Mouse (Mus musculus) limb, embryonic 15.5 days (tissue): ENCODE measurements around the gene Tssc4. TPM values are rescaled to one million over a fixed set of nuclear protein-coding genes. Genes with fewer than 3 reads are reported as not detected.

Experiments
- ATAC-seq: fragments of 200-750 bp; cut with Nextera tagmentation; 2 replicates; pipeline ENCODE4 v1.8.0; 2017; ENCODE audit warnings: low read depth, moderate TSS enrichment; ENCODE audit not compliant: insufficient number of reproducible peaks, low FRiP score, low TSS enrichment
- H3K27ac ChIP-seq: fragments of 300-500 bp; sonication (generic); 2 replicates; pipeline ENCODE4 v1.5.1; 2015; ENCODE audit warnings: moderate library complexity, mild to moderate bottlenecking, inconsistent platforms
- H3K27me3 ChIP-seq: fragments of 300-500 bp; sonication (generic); 2 replicates; pipeline ENCODE4 v1.6.1; 2015; ENCODE audit warnings: inconsistent platforms
- H3K36me3 ChIP-seq: fragments of 300-500 bp; sonication (generic); 2 replicates; pipeline ENCODE4 v1.6.1; 2015; ENCODE audit warnings: inconsistent platforms
- H3K4me1 ChIP-seq: fragments of 300-500 bp; sonication (generic); 2 replicates; pipeline ENCODE4 v1.6.1; 2015; ENCODE audit warnings: inconsistent platforms
- H3K4me2 ChIP-seq: fragments of 300-500 bp; sonication (generic); 2 replicates; pipeline ENCODE4 v1.6.1; 2015; ENCODE audit warnings: mild to moderate bottlenecking, inconsistent platforms
- H3K4me3 ChIP-seq: fragments of 300-500 bp; sonication (generic); 2 replicates; pipeline ENCODE4 v1.5.1; 2015; ENCODE audit warnings: mild to moderate bottlenecking, inconsistent platforms
- H3K9ac ChIP-seq: fragments of 300-500 bp; sonication (generic); 2 replicates; pipeline ENCODE4 v1.6.1; 2015; ENCODE audit warnings: inconsistent platforms
- H3K9me3 ChIP-seq: fragments of 300-500 bp; sonication (generic); 2 replicates; pipeline ENCODE4 v1.6.1; 2016; ENCODE audit warnings: inconsistent platforms
- WGBS: fragments of 180-500 bp; shearing (Covaris S2); methylation state at CpG from one replicate; pipeline ENCODE4 v1.1.7; 2015; 5-methylcytosine and 5-hydroxymethylcytosine counted together
- polyA plus RNA-seq: library from polyadenylated mRNA; unstranded; fragments of >200 nt; fragmentation: Nextera tagmentation; extraction: Ambion mirVana; gene quantifications from 2 replicates; pipeline ENCODE4 v1.2.1, GENCODE M21; 2015

Tssc4 gene
- polyA plus RNA-seq: 97.1 and 98.8 TPM in 2 replicates

DNA sequence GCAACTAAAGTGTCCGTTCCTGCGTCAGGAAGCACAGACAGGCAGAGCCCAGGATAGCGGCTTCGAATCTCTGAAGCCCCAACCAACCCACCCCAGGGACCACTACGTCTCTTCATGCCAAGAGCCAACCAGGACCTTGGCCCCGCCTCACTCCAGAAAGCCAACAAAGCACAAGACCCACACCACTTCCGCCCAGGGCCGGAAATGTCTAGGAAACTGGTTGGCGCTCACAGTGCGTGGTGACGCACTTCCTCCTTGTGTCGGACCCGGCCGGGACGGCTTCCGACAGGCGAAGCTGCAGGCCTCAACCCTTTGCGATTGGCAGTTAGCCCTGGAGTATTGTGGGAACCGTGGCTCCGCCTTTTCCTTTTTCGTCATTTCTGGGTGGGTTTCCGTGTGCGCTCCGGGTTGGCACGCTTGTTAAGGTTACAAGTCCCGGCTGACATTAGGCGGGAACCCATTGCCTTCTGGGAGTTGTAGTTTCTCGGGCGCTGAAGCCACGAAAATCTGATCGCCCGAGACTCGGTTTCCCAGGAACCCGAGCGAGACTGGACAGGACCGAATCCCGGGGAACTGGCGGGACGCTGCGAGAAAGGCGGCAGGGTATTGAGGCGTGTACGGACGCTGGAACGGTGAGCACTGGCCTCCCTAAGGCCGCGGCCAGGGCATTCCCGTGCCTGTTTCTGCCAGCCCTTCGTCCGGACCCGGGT lies at the start of gene Tssc4:
Gene Tssc4, plus strand, starts transcription at position 368 of the 710 bp plus-strand sequence.
- H3K36me3 ChIP-seq: peaks cover 67% of the 10 kb centered on the region
- peak; percentile 95 for ATAC-seq
- no peaks in the 10 kb centered on the region for H3K27me3 ChIP-seq
- peaks cover 34% of the 10 kb centered on the region for H3K4me1 ChIP-seq
- under 1% methylated on average over 51 of the region's 51 CpGs for WGBS
- H3K9ac ChIP-seq: peak within 1 kb of the TSS; percentile 85
- peak within 1 kb of the TSS; percentile 96 for H3K27ac ChIP-seq
- H3K9me3 ChIP-seq: no peaks in the 10 kb centered on the region
- H3K4me3 ChIP-seq: peak within 1 kb of the TSS; percentile 71
- peak within 1 kb of the TSS; percentile 82 for H3K4me2 ChIP-seq

DNA sequence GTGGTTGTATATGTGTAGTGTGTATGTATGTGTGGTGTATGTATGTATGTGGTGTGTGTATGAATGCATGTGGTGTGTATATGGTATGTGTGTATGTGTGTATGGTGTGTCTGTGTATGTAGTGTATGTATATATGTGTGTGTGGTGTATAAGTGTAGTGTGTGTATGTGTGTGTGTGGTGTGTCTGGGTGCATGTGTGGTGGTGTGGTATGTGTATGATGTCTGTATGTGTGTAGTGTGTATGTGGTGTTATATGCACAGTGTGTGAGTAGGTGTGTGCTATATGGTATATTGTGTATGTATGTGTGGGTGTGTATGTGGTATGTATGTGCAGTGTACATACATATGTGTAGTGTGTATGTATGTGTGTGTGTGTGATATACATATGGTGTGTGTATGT lies 49.0 kb upstream of the Tssc4 start:
- Histone ChIP-seq H3K27ac (no peak overlapping the region), H3K4me1 (peaks cover 26% of the 10 kb centered on the region), H3K4me2 (no peak overlapping the region), H3K36me3 (peaks cover under 1% of the 10 kb centered on the region; the same call in 1 of the 2 replicates), H3K9me3 (no peaks in the 10 kb centered on the region), H3K9ac (no peak overlapping the region), H3K4me3 (no peak overlapping the region), H3K27me3 (no peaks in the 10 kb centered on the region)
- ATAC-seq: peak; percentile 27; the same call in 1 of the 2 replicates

GRCm38 (mm10) chr7:143020764-143021163 lies 48.3 kb upstream of the Tssc4 start:
- peaks cover 19% of the 10 kb centered on the region for H3K4me1 ChIP-seq
- 0 out of 2 replicates have a peak overlapping the region, but pooled peaks have one; percentile 17 for H3K27ac ChIP-seq
- no peak overlapping the region for H3K9ac ChIP-seq
- peaks cover 4% of the 10 kb centered on the region; the same call in 1 of the 2 replicates for H3K36me3 ChIP-seq
- 76% methylated on average over 3 of the region's 3 CpGs for whole genome bisulfite sequencing
- H3K27me3 ChIP-seq: no peaks in the 10 kb centered on the region
- no peak overlapping the region for H3K4me2 ChIP-seq
- H3K4me3 ChIP-seq: no peak overlapping the region
- no peaks in the 10 kb centered on the region for H3K9me3 ChIP-seq
- ATAC-seq: no peak

GRCm38 (mm10) chr7:143021356-143022164 lies 47.5 kb upstream of the Tssc4 start:
- no peaks in the 10 kb centered on the region for H3K9me3 ChIP-seq
- no peak overlapping the region for H3K9ac ChIP-seq
- H3K4me1 ChIP-seq: peaks cover 11% of the 10 kb centered on the region; the same call in 1 of the 2 replicates
- no peak for ATAC-seq
- no peak overlapping the region for H3K4me2 ChIP-seq
- H3K36me3 ChIP-seq: peaks cover 4% of the 10 kb centered on the region; the same call in 1 of the 2 replicates
- WGBS: 61% methylated on average over 5 of the region's 5 CpGs
- no peak overlapping the region for H3K4me3 ChIP-seq
- no peaks in the 10 kb centered on the region for H3K27me3 ChIP-seq
- H3K27ac ChIP-seq: no peak overlapping the region

DNA sequence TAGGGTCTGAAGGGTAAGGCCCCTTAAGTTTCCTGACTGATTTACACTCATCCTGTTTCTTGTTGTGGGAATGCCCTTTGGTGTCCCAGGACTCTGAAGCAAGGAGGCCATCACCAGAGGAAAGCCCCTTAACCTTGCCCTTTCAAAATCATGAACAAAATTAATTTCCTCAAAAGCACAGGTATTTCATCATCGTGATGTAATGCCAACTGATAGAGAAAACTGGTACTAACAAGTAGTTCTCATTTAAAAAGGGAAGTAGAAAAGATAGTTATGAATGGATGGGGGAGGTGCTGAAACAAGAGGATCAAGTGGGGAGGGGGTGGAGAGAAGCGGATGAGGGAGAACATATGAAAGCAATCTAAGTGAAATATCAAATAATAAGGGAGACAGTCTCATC lies 45.5 kb upstream of the Tssc4 start:
- ATAC-seq: no peak
- Histone ChIP-seq H3K4me1 (0 out of 2 replicates have a peak, but pooled peaks cover 3% of the 10 kb centered on the region), H3K4me3 (no peak overlapping the region), H3K36me3 (peaks cover 5% of the 10 kb centered on the region; the same call in 1 of the 2 replicates), H3K4me2 (no peak overlapping the region), H3K9ac (no peak overlapping the region), H3K9me3 (no peaks in the 10 kb centered on the region), H3K27ac (no peak overlapping the region), H3K27me3 (no peaks in the 10 kb centered on the region)
- WGBS: 91% methylated on average over 2 of the region's 2 CpGs

GRCm38 (mm10) chr7:143024293-143024692 lies 44.8 kb upstream of the Tssc4 start:
- Histone ChIP-seq H3K4me3 (no peak overlapping the region), H3K27ac (no peak overlapping the region), H3K9me3 (no peaks in the 10 kb centered on the region), H3K36me3 (peaks cover 8% of the 10 kb centered on the region; the same call in 1 of the 2 replicates), H3K27me3 (no peaks in the 10 kb centered on the region), H3K4me1 (0 out of 2 replicates have a peak, but pooled peaks cover 3% of the 10 kb centered on the region), H3K9ac (no peak overlapping the region), H3K4me2 (no peak overlapping the region)
- 89% methylated on average over 1 of the region's 1 CpGs for WGBS
- ATAC-seq: no peak

DNA sequence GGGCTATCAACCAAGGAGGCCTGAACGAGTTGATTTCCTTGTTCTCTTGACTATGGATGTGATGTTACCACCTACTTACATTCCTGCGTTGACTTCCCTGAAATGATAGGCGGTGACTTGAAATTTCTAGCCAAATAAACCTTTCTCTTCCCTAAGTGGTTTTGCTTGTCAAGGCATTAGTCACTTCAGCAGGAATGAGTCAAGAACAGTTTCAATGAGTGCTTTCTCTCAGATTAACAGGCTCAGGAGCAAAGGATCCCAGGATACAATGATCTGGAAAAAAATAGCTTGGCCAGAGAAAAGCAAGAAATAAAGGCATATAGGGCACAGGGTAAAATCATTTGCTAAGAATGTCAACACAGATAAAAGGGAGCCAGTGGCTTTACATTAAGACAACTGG lies 43.6 kb upstream of the Tssc4 start:
- no peak overlapping the region for H3K9ac ChIP-seq
- H3K4me2 ChIP-seq: no peak overlapping the region
- H3K4me1 ChIP-seq: 0 out of 2 replicates have a peak, but pooled peaks cover 2% of the 10 kb centered on the region
- WGBS: 85% methylated on average over 3 of the region's 3 CpGs
- ATAC-seq: no peak
- peaks cover 8% of the 10 kb centered on the region; the same call in 1 of the 2 replicates for H3K36me3 ChIP-seq
- H3K27ac ChIP-seq: no peak overlapping the region
- H3K27me3 ChIP-seq: no peaks in the 10 kb centered on the region
- no peak overlapping the region for H3K4me3 ChIP-seq
- H3K9me3 ChIP-seq: no peaks in the 10 kb centered on the region

DNA sequence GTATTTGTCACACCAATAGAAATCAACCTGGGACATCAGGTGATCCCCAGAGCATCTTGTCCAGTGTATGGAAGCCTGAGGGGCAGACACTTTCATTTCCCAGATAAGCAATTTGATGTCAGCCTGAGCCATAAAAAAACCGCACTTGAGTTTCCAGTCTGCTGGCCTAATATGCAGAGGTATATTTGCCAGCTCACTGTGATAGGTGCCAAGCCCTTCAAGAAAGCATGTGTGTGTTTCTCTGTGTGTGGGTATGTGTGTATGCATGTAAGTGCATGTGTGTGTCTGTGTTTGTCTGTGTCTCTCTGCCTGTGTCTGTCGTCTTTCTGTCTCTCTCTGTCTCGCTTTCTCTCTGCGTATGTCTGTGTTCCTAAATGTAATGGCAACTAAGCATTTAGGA lies 41.9 kb upstream of the Tssc4 start:
- Histone ChIP-seq H3K4me1 (no peaks in the 10 kb centered on the region), H3K9ac (no peak overlapping the region), H3K9me3 (no peaks in the 10 kb centered on the region), H3K27ac (no peak overlapping the region), H3K27me3 (no peaks in the 10 kb centered on the region), H3K4me2 (no peak overlapping the region), H3K4me3 (no peak overlapping the region), H3K36me3 (peaks cover 18% of the 10 kb centered on the region)
- WGBS: 91% methylated on average over 4 of the region's 4 CpGs
- no peak for ATAC-seq

GRCm38 (mm10) chr7:143031816-143032215 lies 37.2 kb upstream of the Tssc4 start:
- WGBS: 69% methylated on average over 1 of the region's 1 CpGs
- no peaks in the 10 kb centered on the region for H3K9me3 ChIP-seq
- H3K27ac ChIP-seq: no peak overlapping the region
- no peak overlapping the region for H3K4me2 ChIP-seq
- H3K27me3 ChIP-seq: no peaks in the 10 kb centered on the region
- ATAC-seq: no peak
- H3K4me1 ChIP-seq: no peaks in the 10 kb centered on the region
- H3K4me3 ChIP-seq: no peak overlapping the region
- H3K9ac ChIP-seq: no peak overlapping the region
- H3K36me3 ChIP-seq: peaks cover 22% of the 10 kb centered on the region

- no peak for ATAC-seq
- Histone ChIP-seq H3K27ac (no peak overlapping the region), H3K9ac (no peak overlapping the region), H3K27me3 (no peaks in the 10 kb centered on the region), H3K4me1 (no peaks in the 10 kb centered on the region), H3K9me3 (no peaks in the 10 kb centered on the region), H3K4me3 (no peak overlapping the region), H3K36me3 (peaks cover 24% of the 10 kb centered on the region), H3K4me2 (no peak overlapping the region)
- 78% methylated on average over 4 of the region's 4 CpGs for WGBS
These were observed 35.5 kb upstream of the Tssc4 start for GRCm38 (mm10) chr7:143033581-143033980.

DNA sequence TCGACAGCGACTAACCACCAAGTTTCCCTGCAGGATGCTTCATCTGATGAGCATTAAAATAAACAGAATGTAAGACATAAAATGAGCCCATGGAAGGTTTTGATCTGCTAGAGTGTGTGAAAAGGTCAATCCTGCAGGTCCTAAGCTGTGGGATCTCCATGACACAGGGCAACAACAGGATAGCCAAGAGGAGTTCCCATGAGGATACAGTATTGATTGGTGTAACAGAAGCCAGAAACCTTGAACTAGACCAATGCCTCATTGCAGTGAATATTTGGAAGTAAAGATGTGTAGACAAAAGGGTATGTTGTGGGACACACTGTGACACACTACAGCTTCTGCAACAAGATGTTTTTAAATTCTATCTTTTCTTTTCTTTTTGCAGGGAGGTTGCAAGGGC lies 34.9 kb upstream of the Tssc4 start:
- Histone ChIP-seq H3K27ac (no peak overlapping the region), H3K27me3 (no peaks in the 10 kb centered on the region), H3K9me3 (no peaks in the 10 kb centered on the region), H3K4me1 (no peaks in the 10 kb centered on the region), H3K9ac (no peak overlapping the region), H3K4me3 (no peak overlapping the region), H3K4me2 (no peak overlapping the region), H3K36me3 (peaks cover 22% of the 10 kb centered on the region)
- WGBS: 90% methylated on average over 2 of the region's 2 CpGs
- ATAC-seq: no peak
